Mouse (Mus musculus): ENCODE measurements around the gene Pigc.

Pigc gene

DNA sequence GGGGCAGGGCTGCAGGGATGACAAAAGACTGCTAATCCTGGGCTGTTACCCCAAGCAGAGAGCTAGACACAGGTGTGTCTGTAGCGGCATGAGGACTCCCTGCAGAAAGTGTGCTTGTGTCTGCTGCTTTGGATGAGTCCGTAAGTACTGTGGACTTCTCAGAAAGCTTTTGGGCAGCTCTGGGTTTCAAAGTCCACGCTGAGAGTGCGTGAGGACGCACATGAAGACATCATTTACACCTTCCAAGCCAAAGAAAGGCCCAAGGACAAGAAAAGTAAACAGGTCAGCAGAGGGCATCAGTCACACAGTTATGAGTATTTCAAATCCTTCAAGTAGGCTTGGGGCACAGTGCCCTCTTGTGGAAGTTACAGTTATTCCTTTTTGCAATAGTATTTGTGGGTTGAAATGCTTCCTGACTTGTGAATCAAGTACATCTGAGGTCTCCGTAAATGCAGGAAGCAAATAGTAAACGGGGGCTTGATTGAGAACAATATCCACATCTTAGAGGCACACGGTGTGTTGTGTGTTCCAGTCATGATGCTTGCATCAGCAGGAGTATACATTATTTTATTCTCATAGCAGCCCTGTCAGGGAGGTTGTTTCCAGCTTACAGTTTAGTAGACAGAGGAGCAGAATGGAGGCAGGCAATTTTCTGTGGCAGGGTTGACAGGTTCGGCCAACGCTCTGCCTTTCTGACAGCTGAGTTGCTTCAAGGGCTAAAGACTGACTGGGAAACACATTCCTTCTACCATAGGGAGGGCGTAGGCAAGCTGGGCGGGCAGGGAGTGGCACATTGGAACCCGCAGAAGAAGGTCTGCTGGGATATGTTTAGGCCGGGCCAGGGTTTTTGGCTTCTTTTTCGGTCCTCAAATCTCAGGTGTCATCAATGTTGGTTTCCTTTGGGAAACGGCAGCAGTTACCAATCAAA lies 7.5 kb downstream of the Pigc start:
- peak; percentile 85 to 86 for DNase-seq

DNA sequence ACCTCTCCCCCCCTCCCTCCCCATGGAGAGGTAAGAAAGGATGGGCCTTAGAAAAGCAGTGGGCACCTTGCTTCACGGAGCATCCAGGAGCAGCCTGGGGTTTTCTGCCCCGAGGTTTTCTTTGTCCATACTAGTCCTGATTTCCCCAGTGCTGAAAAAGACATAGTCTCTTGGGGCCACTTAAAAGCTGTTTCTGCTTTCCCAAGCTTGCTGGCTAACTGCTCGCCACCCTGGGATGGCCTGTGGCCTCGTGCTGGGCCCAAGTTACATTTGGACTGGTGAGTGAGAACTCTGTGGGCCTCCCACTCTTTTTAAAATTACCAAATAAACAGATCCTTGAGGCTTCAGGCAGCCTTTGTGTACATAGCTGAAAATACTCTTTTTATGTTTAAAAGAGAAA lies 8.3 kb downstream of the Pigc start:
- DNase-seq: no peak

DNA sequence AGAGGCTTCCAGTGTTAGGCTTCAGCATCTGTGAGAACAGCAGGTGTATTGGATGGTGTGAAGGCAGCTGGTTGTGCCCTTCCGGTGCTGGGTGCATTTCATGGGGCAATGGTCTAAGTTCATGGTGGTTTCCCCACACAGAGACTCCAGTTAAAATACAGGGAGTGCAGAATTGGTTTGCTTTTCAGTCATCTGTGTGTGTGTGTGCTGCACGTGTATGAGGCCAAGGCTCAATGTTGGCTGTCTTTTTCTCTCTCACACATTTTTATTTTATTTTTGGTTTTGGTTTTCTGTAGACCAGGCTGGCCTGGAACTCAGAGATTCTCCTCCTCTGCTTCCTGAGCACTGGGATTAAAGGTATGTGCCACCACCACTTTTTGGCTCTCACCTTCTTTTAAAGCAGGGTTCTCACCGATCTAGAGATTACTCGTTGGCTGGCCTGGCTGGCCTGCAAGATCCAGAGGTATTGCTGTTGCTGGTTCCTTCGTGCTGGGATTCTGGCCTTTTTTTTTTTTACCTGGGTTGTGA lies 9.3 kb downstream of the Pigc start:
- no peak for DNase-seq

DNA sequence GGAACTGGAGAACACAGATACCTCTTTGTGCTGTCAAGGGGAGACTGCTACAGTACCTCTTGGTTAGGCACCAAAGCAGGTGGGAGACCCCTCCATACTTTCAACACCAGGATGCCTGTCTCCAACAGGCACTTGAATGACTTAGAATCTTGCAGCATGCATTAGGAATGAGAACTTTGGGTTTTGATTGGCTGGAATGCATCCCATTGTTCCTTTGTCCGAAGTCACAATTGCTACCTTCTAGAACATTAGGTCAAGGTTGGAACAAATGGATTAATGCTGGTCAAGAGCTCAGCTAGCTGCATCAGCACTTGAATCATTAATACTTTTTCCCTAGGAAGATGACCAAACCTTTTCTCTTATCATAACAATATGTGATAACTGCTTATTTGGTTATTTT lies 10.6 kb downstream of the Pigc start, which contains the start of gene 4930558K02Rik:
Gene 4930558K02Rik (minus strand): TSS at position 101 of the 400 bp plus-strand sequence.
- no peak for DNase-seq

DNA sequence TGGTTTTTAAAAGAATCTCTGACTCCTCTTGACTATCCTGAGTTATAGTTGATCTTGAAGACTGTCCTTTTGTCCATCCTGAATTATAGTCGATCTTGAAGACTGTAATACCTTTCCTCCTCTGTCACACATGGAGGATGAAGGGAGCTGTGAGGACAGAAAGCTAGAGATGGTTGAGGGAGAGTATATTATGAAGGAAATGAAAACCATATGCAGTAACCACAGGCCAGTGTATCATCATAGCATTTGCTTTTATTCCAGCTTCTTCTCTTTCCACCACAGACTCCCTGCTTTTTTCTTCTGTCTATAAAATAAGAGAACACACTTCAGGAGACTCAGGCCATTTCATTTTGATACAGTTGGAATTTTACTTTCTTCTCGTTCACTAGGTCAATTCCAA lies 11.1 kb downstream of the Pigc start:
- DNase-seq: no peak

DNA sequence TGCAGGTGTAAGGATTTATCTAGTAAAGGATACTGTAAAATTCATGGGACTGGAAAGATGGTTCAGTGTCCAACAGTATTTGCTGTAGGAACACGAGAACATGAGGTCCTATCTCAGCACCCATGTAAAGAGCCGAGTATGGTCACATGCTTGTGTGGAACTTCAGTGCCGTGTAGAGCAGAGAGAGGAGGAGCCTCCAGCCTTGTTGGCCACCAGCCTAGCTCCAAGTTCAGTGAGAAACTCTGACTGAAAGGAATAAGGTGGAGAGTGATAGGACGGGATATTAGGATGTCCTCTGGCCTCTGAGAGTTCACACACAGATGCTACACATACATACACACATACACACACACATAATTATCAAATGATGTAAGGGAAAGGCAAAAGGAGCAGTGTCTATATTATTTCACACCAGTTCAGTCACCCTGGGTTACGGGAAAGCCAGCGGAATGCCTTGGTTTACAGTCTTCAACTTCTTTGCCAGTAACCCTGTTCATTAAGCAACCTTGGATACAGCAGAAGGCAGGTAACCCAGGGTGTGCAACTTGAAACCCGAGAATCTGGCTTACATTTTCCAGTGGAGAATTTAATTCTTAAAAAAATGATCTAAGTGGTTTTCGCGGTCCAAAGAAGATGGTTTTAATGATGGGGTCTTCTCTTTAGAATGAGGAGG lies 11.8 kb downstream of the Pigc start:
- DNase-seq: no peak

DNA sequence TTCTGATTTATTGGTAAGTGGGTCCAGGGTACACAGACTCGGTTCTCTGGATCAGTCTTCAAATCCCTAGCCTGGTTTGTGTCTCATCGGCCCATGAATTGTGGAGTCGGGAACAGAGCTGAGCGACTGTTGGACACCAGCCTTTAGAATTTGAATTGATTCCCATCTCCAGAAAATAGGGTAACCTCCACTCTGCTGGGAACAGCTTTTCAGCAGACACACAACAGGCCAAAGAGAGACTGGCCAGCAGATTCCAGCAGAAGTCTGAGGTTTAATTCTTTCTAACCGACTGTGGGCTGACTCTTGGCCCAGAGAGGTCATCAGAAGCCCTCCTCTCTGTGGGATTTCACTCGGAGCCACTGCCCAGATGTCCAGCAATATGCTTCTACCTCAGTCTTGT lies 14.5 kb downstream of the Pigc start:
- DNase-seq: no peak

DNA sequence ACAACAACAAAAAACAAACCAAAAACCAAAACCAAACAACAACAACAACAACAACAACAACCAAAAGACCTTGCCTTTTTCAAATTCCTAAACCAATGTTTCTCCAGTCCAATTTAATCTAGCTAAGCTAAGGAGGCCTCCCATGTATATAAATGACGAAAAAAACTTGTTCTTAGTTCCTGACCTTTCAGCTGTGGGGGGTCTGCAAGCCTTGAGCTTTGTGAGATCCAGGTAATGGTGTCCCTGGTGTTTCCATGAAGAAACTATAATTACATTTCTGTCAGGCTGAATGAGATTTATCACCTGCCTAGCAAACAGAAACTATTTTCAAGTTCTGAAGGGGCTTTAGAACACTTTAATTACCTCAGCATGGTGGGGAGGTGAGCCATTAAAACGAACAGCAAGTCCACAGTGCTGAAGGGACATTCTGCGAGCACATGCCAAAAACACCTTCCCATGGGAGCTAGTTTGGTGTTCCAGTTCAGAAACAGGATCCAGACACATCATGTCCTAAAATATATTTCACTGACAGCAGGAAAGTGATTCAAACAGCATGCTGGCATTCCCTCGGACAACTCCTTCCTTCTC lies 15.1 kb downstream of the Pigc start:
- DNase-seq: no peak

DNA sequence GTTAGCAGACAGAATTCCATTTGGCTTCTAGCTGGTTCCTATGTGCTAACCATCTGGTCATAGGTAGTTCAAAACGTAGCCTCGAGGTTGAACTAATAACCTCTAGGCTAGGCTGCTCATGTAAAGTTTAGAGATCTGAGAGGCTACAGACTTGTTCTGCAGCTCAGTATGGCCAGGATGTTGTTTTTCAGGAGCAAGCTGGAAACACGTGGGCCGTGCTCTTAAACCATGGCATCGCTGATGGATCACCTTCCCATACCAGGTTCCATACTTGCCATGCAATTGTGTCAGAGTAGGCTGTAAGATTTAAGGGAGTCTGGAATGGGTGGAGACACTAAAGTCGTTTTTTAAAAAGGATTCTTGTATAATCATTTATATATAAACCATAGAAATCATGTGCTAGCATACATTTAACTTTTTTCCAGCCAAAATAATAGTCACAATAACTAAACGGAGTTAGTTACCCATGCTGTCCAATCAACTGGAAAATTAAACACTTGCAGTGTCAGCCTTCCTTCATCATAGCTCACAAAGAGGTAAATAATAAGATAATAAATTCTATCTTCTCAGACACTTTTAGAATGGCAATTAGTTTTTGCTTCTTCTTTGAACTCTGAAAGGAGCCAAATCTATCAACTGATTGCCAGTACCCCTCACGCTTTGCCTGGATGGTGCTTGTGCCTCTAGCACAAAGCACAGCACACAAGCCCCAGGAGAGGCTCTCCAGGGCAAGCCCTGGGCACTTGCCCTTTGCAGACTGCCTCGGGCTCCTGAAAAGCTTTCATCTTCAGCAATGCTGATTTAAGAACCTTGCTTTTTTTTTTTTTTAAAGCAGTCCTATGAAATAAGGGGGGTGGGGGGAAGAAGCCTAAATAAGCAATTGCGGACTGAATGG lies 21.9 kb downstream of the Pigc start:
- DNase-seq: no peak

DNA sequence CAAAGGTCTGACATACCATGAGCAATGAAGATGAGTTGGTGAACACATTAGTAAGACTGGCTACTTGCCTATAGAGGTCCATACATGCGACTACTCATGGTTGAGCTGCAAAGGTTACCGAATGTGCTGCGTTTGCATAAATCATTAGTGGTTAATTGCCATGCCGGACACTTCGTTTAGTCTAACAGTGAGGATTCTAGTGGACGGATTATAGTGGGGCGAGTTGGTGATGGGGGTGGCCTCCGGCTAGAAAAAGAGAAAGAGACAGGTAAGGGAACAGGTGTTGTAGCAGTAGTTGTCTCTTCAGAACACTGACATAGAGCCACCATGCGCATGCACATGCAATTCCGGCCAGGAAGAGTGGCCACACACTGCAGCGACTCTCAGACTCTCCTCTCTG lies 22.9 kb downstream of the Pigc start:
- DNase-seq: no peak

DNA sequence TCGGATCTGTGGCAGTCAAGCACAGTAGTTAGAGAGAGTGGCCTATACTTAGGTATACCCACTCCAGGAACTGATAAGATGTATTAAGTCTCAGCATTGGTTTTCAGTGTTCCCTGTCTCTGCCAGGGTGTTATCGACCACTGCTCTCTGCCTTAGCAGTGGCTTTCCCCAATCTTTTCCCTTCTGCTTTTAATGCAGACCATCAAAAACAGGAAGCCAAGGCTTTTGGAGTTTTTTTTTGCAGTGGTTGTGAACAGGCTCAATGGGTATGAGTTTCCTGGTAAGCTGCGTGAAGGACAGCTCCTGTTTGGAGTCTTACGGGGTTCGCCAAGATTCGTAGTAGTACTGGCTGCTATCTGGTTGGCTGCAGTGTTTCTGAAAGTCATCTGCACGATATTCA lies 23.4 kb downstream of the Pigc start:
- DNase-seq: no peak

DNA sequence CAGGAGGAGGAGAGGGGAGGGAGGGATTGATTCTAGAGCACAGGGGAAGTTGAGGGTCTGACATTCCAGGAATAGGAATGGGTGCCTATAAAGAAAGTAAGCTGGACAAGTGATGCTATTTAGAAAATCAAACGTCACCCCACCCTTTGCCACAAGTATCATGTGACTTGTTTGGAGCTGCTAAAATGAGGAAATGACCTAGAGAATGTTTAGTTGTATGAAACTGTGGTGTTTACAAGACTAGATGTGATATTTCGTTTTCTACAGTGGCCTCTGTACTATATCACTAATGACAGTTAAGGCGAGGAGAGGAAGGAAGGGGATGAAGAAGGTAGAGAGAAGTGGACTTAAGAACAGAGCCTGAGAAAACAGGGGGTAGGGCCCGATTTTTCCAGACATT lies 29.8 kb downstream of the Pigc start:
- no peak for DNase-seq

DNA sequence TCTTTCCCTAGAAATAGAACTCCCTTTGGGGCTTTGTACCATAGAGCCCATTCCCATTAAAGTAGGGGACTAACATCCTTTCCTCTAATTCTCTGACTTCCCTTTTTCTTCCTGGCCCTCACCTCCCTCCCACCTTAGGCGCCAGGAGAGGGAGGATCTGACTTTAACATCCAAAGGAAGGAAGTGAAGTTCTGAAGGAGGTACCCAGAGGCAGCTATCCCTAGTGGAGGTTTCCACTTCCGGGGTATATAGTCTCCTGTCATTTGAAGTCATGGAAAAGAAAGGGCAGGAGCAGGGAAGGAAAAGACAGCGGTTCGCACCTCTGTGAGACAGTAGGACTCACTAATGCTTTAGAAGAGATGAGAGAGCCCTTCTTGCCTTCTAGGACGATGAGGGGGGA lies 30.4 kb downstream of the Pigc start:
- DNase-seq: no peak

DNA sequence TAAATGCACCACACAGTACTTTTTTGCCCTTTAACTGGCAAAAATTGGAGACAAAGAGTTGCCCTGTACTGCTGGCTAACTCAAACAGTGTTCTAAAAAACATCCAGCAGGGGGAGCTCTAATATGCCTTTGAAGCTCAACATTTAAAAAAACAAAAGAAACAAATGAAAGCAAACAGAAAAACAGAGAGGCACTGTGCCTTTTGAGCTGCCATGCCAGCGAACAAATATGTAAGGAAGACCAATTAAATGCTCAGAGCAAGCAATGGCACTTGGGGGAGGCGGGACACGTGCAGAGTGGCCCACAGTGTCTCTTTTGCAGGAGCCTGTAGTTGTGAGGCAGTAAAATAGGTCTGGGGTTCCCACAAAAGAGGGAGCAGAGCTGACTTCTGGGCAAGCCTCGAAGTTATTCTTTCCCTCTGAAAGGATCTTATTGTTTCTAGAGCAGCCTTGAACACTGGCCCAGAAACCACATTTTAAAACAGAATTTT lies 30.9 kb downstream of the Pigc start:
- DNase-seq: peak; percentile 60 to 70

DNA sequence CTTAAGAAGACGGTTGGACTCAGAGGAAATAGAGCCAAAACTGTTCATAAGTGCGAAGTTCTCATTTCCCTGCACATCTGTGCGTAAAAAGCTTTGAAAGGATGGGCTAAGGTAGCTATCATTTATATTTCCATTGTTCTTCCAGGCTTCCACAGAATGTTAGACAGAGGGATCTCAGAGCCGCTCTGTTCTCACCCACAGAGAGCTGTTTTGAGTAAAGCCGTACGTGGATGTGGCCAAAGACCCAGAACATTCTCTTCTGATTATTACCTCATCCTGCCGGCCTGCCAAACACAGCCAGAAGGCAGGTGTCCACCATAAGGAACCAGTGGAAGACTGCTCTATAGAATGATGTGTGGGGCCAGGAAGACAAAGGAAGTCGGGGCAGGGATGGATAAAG lies 32.3 kb downstream of the Pigc start:
- peak in 1 of 2 experiments; percentile 12 for DNase-seq

DNA sequence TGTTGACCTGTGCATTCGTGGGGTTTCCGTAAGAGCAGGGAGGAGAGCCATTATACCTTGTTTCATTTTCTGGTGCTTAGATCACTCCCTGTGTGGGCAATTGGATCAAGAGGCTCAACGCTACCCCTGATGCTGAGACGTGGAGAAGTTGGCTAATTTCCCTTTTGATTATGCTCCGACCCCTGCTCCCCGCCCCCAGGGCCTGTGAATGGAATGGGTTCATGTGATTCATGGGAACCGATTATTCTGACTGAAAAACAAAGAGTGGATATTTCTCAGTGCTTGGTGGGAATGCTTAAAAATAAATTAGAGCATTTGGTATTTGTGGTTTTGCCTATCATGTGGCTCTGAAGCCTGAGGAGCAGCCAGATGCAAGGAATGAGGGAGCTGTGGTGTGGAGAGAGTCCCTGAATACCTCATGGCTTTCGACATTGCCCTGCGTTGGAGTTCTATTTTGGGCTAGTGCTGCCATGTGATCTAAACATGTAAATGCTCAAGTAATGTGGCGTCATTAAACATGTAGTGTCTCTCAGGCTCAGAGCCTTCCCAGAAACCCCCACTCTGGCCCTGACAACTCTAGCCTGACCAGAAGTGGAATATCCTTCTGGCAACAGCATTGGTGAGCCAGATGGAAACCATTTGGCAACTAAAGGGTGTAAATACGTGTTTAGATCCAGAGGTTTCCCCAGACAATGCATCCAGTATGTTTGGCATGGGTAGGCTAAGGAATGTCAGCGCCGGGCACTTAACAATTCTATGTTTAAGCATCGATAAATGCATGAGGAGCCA lies 34.9 kb downstream of the Pigc start:
- no peak for DNase-seq

DNA sequence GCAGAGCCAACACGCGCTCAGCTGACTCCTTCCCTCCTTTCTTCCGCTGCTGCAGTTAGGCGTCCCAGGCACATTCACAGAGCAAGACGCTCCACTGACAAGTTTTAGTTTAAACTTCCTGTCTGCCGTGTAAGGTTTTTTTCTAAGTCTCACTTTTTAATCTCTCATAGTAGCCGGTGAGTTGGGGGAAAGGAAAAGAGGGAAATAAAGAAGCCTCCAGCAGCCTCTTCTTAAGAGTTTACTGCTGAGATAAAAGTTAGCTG lies 35.5 kb downstream of the Pigc start:
- no peak for DNase-seq

DNA sequence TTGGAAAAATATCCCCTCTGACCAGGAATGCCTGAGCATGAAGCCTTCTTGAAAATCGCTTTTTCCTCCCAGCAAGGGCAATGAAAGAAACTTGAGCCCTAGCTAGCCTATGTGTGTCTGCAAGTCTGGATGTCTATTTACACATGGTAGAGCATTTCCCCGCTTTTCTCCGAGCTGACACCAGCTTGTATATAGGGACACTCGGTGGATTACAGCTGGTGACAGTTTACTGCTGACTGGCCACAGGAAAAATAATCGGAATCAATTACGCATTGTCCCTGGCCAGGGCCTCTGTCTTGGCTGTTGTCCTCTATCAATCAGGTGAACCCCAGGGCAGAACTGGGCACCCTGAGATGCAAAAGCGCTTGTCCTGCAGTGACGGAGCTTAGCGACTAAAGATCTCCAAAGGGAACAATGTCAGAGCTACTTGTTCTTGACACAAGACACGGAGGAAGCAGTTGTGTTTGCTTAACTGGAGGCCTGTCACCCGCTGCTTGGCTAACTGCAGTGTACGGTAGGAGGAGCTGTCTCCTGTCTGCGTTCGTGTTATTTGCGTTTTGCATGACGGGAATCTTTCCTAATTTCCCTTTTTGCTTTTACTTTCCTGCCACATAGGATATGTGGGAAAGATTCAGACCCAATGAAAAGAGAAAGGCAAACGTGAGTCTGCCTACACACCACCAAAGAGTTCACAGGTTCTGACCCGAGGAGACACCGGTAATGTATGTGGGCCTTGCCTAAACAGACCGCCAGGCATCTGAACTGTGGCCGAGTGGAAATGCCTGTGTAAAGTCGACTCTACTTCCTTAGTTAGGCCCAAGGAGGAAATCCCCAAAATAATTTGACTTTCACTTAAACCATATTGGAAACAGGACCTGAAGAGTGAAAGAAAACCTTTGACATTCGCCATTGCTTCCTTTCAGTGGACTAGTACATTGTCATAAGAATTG lies 36.1 kb downstream of the Pigc start:
- DNase-seq: peak; percentile 10 to 16

DNA sequence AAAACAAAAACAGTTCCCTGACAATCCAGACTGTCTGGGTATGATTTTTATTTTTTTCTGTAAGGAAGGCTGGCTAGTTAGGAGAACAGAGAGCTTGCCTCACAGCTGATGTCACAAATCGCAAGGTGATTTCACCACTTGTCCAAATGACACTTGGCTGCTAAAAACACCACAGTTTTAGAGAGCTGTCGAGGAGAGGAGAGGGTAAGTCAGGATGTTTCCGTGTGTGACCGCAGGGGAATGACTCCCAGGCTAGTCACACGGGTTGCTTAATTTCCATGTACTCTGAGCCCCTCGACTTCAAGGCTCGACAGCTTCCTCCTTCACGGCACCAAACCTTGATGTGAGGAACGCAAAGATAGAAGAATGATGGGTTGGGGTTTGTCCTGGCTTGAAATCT lies 37.1 kb downstream of the Pigc start:
- DNase-seq: no peak

DNA sequence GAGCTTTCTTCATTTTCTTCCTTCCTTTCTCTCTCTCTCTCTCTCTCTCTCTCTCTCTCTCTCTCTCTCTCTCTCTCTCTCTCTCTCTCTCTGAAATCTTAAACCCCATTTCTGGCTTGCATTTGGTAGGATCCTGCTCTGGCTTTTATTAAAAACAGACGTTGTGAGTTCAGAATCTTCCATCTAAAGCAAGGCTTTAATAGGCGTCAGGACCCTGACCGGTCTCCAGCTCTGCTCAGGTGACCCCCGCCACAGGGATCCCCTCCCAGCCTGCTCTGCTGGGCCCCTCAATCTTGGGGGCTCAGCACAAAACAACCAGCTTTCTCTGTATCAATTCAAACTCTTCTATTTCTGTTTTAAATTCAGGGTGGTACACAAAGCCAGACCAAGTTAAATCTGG lies 39.2 kb downstream of the Pigc start:
- DNase-seq: no peak

DNA sequence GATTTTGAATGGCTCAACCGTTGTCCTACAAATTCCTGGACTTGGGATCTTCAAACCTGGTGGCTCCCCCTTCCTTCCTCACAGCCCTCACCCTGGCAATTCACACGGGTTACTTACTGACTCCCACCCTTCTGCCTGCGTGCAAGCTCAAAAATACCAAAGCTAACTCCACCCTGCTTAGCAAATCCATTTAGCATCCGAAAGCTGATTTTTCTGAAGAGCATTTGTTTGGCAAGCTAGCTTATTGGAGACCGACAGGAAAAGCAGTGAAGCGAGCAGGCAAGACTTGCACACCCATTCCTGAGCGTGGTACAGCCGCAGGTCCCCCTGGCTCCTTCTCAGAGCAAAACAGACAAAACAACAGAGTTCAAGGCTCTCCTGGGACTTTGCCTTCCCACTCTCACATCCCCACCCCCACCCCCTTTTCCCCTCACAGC lies 39.7 kb downstream of the Pigc start:
- DNase-seq: no peak

All from cerebellum, postnatal 14 days (tissue).